Mouse (Mus musculus) stomach, postnatal 0 days (tissue): ENCODE data around the gene Emc7. TPM values are rescaled to one million over a fixed set of nuclear protein-coding genes. Genes with fewer than 3 reads are reported as not detected.

Experiments used
- ATAC-seq: fragments of 200-750 bp; cut with Nextera tagmentation; 2 replicates; pipeline ENCODE4 v1.8.0; 2017; ENCODE audit not compliant: low FRiP score, low TSS enrichment
- DNase-seq: peaks from one replicate; pipeline ENCODE4 v3.0.0-alpha.2; 2016; ENCODE audit warnings: low spot score
- H3K27ac ChIP-seq: fragments of 300-500 bp; sonication (generic); replicated peaks from 2 replicates; pipeline ENCODE4 v1.5.1; 2014; ENCODE audit warnings: mild to moderate bottlenecking, control low read depth
- H3K27me3 ChIP-seq: fragments of 300-500 bp; sonication (generic); 2 replicates; pipeline ENCODE4 v1.6.1; 2014; ENCODE audit warnings: low read length; ENCODE audit not compliant: control insufficient read depth, insufficient read depth
- H3K36me3 ChIP-seq: fragments of 300-500 bp; sonication (generic); 2 replicates; pipeline ENCODE4 v1.6.1; 2014; ENCODE audit warnings: low read length, mixed read lengths; ENCODE audit not compliant: control insufficient read depth, insufficient read depth
- H3K4me1 ChIP-seq: fragments of 300-500 bp; sonication (generic); replicated peaks from 2 replicates; pipeline ENCODE4 v1.6.1; 2014; ENCODE audit warnings: antibody characterized with exemption; ENCODE audit not compliant: control insufficient read depth, insufficient read depth
- H3K4me2 ChIP-seq: fragments of 300-500 bp; sonication (generic); replicated peaks from 2 replicates; pipeline ENCODE4 v1.6.1; 2014; ENCODE audit warnings: low read depth, mild to moderate bottlenecking, control low read depth, moderate library complexity
- H3K4me3 ChIP-seq: fragments of 300-500 bp; sonication (generic); 2 replicates; pipeline ENCODE4 v1.5.1; 2014; ENCODE audit warnings: low read depth, low read length, control low read depth
- H3K9ac ChIP-seq: fragments of 300-500 bp; sonication (generic); 2 replicates; pipeline ENCODE4 v1.6.1; 2014; ENCODE audit warnings: mild to moderate bottlenecking, low read length, control low read depth, mixed read lengths
- H3K9me3 ChIP-seq: fragments of 300-500 bp; sonication (generic); 2 replicates; pipeline ENCODE4 v1.6.1; 2016; ENCODE audit warnings: low read length; ENCODE audit not compliant: control insufficient read depth
- CTCF ChIP-seq: IDR thresholded peaks from 2 replicates; pipeline ENCODE4 v1.5.1; 2016; ENCODE audit warnings: antibody characterized with exemption, low read depth, mild to moderate bottlenecking, moderate library complexity
- EP300 ChIP-seq: optimal IDR thresholded peaks from 2 replicates; pipeline ENCODE3; 2016; ENCODE audit warnings: antibody characterized with exemption
- WGBS: fragments of 180-500 bp; shearing (Covaris S2); extraction: QIAGEN DNeasy Blood & Tissue Kit; methylation state at CpG from one replicate; pipeline ENCODE4 v1.1.7; 2014; 5-methylcytosine and 5-hydroxymethylcytosine counted together
- polyA plus RNA-seq: library from polyadenylated mRNA; unstranded; fragments of >200 nt; fragmentation: Nextera tagmentation; extraction: Ambion mirVana; gene quantifications from 2 replicates; pipeline ENCODE4 v1.2.1, GENCODE M21; 2015

Emc7 gene
- polyA plus RNA-seq, 1 experiment from 2014 or later = 24.5 TPM

- no peaks in the 10 kb centered on the region for H3K4me1 ChIP-seq
- ATAC-seq = no peak
- H3K9ac ChIP-seq = no peak overlapping the region
- no peak for DNase-seq
- H3K4me2 ChIP-seq = no peak overlapping the region
- H3K36me3 ChIP-seq = no peaks in the 10 kb centered on the region
- H3K9me3 ChIP-seq = no peaks in the 10 kb centered on the region
- no peaks in the 10 kb centered on the region for H3K27me3 ChIP-seq
- H3K27ac ChIP-seq = no peak overlapping the region
- H3K4me3 ChIP-seq = no peak overlapping the region
- peak; percentile 37; the same call in 1 of the 2 replicates for TF ChIP-seq CTCF
- TF ChIP-seq EP300 = no peak
Observed at GRCm38 (mm10) chr2:112518541-112518940, 63.7 kb downstream of the Emc7 start.

- Histone ChIP-seq H3K4me3 (no peak overlapping the region), H3K4me1 (no peaks in the 10 kb centered on the region), H3K4me2 (no peak overlapping the region), H3K27ac (no peak overlapping the region), H3K9me3 (no peaks in the 10 kb centered on the region), H3K9ac (no peak overlapping the region), H3K36me3 (no peaks in the 10 kb centered on the region), H3K27me3 (no peaks in the 10 kb centered on the region)
- DNase-seq = no peak
- ATAC-seq = no peak
- WGBS = 87% methylated on average over 4 of the region's 4 CpGs
- TF ChIP-seq EP300 (no peak), CTCF (peak; percentile 48)
Observed at GRCm38 (mm10) chr2:112520526-112521482, 66.0 kb downstream of the Emc7 start.

Other genes with a start within 250 kb of the Emc7 start
- gene Lpcat4, start 215.5 kb upstream of the Emc7 start, polyA plus RNA-seq = 40.2 and 52.0 TPM in 2 replicates
- 0.06 and 0.10 TPM in 2 replicates for gene Nutm1, start 195.7 kb upstream of the Emc7 start, polyA plus RNA-seq
- 169 and 172 TPM in 2 replicates for gene Nop10, start 193.1 kb upstream of the Emc7 start, polyA plus RNA-seq
- 5.4 and 6.2 TPM in 2 replicates for gene Slc12a6, start 189.2 kb upstream of the Emc7 start, polyA plus RNA-seq
- not detected in 2 replicates for gene Gm21985, start 188.7 kb upstream of the Emc7 start, polyA plus RNA-seq
- gene Emc4, start 87.0 kb upstream of the Emc7 start, polyA plus RNA-seq = 120 and 123 TPM in 2 replicates
- 25.8 and 26.4 TPM in 2 replicates for gene Katnbl1, start 75.8 kb upstream of the Emc7 start, polyA plus RNA-seq
- gene Chrm5, start 25.8 kb downstream of the Emc7 start, polyA plus RNA-seq = not detected in 2 replicates
- gene Aven, start 38.0 kb downstream of the Emc7 start, polyA plus RNA-seq = 3.6 and 4.7 TPM in 2 replicates